Mouse (Mus musculus) heart, adult 8-10 months (tissue): Measurements from ENCODE around the gene Eml3. TPM values are rescaled to one million over a fixed set of nuclear protein-coding genes. Genes with fewer than 3 reads are reported as not detected.
A peak's percentile ranks its signal among the peaks of the same experiment; 100 is the strongest.

Experiments
- DNase-seq: peaks from one replicate; pipeline ENCODE4 v3.0.0; 2022; ENCODE audit warnings: low spot score
- microRNA-seq: library from miRNA; unstranded; fragments of <30 nt; microRNA quantifications from one replicate; pipeline ENCODE4 v1.2.0, GENCODE M21; 2022
- total RNA-seq, 4 experiments: library from RNA; stranded (reverse); gene quantifications; 2 replicates each; pipeline ENCODE4 v1.2.4; 2022

Eml3 gene
- total RNA-seq, 4 experiments from 2014 or later = 7.2 to 9.1 (median 7.5) TPM

DNA sequence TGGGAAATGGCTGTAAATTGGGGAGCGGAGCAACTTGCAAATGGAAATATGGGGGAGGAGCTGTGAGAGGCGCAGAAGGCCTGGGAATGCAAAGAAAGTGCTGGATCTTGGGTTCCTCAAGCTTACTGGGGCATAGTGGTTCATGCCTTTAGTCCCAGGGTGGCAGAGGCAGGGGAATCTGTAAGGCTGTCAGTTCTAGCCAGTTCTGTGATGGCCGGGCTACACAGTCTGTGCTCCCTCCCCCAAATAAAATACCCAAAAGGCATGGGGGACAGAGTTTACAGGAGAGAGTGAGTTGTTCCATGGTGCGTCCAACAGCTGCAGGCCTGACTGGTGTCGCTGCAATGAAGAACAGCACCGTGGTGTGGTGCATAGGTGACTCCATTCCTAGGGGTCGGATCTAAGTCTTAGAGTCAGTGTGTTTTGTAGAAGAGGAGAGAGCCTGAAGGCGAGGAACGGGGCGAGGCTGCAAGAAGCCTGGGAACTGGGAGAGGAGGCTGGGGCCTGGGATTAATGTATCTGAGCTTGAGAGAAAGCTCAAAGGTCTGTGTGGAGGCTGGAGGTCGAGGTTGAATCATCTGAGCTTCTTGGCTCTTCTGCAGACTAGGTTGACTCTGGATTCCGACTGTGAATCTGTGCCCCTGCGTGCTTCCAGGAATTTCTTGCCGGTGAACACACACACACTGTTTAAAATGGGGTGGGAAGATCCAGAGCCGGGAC, 59.2 kb downstream of the Eml3 start:
- no peak for DNase-seq

DNA sequence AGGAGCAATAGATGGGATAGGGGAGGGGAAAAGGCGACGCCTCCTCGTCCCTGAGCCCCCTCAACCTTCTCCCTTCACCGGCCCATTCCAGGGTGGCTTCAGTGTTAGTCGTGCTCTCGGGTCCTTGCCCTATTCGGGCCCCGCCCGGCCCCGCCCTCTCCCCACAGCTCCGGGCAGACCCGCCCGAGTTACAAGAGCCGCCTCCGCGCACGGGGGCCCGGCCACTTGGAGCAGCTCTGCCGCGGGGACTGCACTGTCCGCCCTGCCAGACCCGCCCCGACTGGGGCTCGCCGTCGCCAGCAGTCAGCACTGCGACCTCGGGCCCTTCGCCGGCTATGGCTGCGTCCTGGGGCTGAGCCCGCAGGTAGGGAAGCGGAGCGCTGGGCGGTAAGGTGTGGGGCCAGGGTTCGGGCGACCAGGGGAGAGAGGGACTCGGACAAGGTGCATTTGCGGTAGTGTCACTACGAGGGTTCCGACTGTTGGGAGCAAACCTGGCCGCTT, 59.8 kb downstream of the Eml3 start, which contains the start of gene Ahnak:
Ahnak (plus strand) TSS at position 219 of the 501 bp plus-strand sequence.
- peak; percentile 85 for DNase-seq

DNA sequence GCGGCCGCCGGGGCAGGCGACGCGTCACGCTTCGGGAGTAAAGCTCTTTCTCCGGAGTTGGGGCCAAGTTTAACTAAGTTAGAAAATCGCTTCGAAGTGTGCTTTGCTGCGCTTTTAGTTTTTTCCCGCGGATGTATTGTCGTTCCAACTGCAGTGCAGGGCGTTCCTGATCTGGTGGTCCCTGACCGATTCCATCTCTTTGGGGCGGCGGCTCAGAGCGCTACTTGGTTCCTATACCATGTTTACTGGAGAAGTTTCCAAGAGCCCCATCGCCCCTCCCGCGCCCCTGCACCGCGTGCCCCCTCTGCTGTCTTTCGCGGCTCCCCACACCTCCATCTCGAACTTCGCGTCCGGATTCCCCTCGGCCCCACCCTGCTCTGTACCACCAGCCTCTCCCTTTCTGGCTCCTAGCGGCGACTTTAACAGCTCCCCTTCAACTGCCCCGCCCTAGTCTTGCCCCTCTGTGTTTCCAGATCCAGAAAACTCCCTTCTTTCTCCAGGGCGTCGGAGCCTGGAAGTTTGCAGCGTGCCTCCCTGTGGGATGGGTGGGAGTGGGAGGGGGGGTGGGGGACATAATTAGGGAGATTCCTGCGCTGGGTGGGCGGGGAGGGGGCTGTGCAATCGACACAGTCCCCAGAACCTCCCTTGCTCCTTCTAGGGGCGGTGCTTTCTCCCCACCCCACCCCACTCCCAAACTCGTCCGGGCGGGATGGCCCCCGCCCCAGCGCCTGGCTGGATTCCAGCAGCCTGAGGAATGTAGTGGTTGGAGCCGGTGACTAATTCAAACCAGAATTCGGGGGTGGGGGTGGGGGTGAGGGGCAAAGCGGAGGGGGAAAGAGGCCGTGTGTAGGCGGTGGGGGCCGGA, 60.4 kb downstream of the Eml3 start:
- peak; percentile 91 for DNase-seq

DNA sequence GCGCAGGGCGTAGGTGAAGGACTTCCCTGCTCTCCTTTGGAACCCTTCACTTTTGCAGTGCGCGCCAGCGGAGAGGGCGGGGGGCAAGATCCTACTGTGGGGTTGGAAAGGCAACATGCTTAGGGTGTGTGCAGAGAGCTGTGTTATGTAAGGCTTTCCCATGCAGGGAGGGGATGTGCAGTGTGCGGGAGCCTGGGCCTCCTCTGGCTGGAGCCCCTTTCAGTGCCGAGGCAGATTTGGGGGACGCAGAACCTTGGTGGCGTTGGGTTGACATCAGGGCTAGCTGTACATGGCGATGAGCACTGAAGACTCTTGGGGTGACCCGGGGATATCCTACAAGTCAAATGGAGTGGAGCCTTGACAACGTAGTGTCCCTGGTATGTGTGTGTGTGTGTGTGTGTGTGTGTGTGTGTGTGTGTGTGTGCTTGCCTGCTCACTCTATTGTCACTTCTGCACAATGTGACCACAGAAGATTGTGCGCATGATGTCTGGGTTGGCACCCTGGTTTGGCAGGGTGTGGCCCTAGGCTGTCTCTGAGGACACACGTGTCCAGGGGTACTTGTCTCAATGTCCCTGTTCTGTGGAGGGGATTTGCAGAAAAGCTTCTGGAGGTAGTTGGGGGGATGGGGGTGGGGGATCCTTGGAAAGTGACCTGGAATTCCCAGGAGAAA, 61.2 kb downstream of the Eml3 start:
- no peak for DNase-seq

Small RNA genes lying within 50 kb of the gene (microRNA-seq; reads per million reads assigned to microRNA genes)
- gene Mir5136 = not detected

Other genes starting within 250 kb of the Eml3 start
- gene Slc3a2, start 206.2 kb upstream of the Eml3 start, total RNA-seq = 10 to 100 TPM; 39.5 to 43.6 (median 41.9) TPM
- 10 to 100 TPM; 16.1 to 19.6 (median 17.5) TPM for gene Wdr74, start 193.7 kb upstream of the Eml3 start, total RNA-seq
- gene 1700092M07Rik, start 188.8 kb upstream of the Eml3 start, total RNA-seq = not detected
- gene Stx5a, start 188.1 kb upstream of the Eml3 start, total RNA-seq = 10 to 100 TPM; 20.9 to 27.3 (median 25.4) TPM
- 10 to 100 TPM; 30.3 to 42.0 (median 33.7) TPM for gene Nxf1, start 172.5 kb upstream of the Eml3 start, total RNA-seq
- gene Tmem223, start 158.6 kb upstream of the Eml3 start, total RNA-seq = 100 to 1,000 TPM; 111 to 137 (median 125) TPM
- 10 to 100 TPM; 18.2 to 21.5 (median 19.5) TPM for gene Tmem179b, start 155.1 kb upstream of the Eml3 start, total RNA-seq
- gene Taf6l, start 143.1 kb upstream of the Eml3 start, total RNA-seq = 1 to 10 TPM; 5.4 to 9.0 (median 7.7) TPM
- 10 to 100 TPM; 52.1 to 60.7 (median 55.4) TPM for gene Polr2g, start 131.0 kb upstream of the Eml3 start, total RNA-seq
- gene Zbtb3, start 127.0 kb upstream of the Eml3 start, total RNA-seq = 1 to 10 TPM; 1.2 to 2.5 (median 1.5) TPM
- 10 to 100 TPM; 13.7 to 16.4 (median 14.9) TPM for gene Ttc9c, start 110.2 kb upstream of the Eml3 start, total RNA-seq
- gene Hnrnpul2, start 109.5 kb upstream of the Eml3 start, total RNA-seq = 10 to 100 TPM; 46.0 to 48.9 (median 46.9) TPM
- gene AC129217.1, start 99.8 kb upstream of the Eml3 start, total RNA-seq = under 1 TPM in 1 of 4 experiments, not detected in 3; 0.53 TPM
- gene Bscl2, start 92.1 kb upstream of the Eml3 start, total RNA-seq = 10 to 100 TPM; 21.2 to 28.1 (median 24.2) TPM
- under 1 TPM in 1 of 4 experiments, not detected in 3; 0.22 TPM for gene Gng3, start 90.4 kb upstream of the Eml3 start, total RNA-seq
- gene Lrrn4cl, start 78.8 kb upstream of the Eml3 start, total RNA-seq = 1 to 10 TPM; 3.4 to 4.7 (median 3.9) TPM
- 100 to 1,000 TPM; 122 to 127 (median 125) TPM for gene Ubxn1, start 58.1 kb upstream of the Eml3 start, total RNA-seq
- gene Uqcc3, start 48.6 kb upstream of the Eml3 start, total RNA-seq = 10 to 100 TPM; 47.8 to 65.1 (median 52.0) TPM
- 1 to 10 TPM; 1.8 to 6.1 (median 4.4) TPM for gene Lbhd1, start 45.8 kb upstream of the Eml3 start, total RNA-seq
- gene Gm49403, start 45.6 kb upstream of the Eml3 start, total RNA-seq = not detected
- 10 to 100 TPM; 11.8 to 29.9 (median 21.1) TPM for gene 1810009A15Rik, start 40.7 kb upstream of the Eml3 start, total RNA-seq
- gene Gm49416, start 40.6 kb upstream of the Eml3 start, total RNA-seq = 1 to 10 TPM; 3.6 to 5.3 (median 4.6) TPM
- gene Ints5, start 36.5 kb upstream of the Eml3 start, total RNA-seq = 10 to 100 TPM; 11.0 to 12.0 (median 11.2) TPM
- gene Ganab, start 31.5 kb upstream of the Eml3 start, total RNA-seq = 10 to 100 TPM; 45.5 to 49.6 (median 47.2) TPM
- 10 to 100 TPM; 39.3 to 41.5 (median 40.6) TPM for gene B3gat3, start 9.2 kb upstream of the Eml3 start, total RNA-seq
- gene Rom1, start 196 bp upstream of the Eml3 start, total RNA-seq = 10 to 100 TPM; 22.0 to 37.5 (median 28.1) TPM
- 10 to 100 TPM; 28.2 to 33.7 (median 30.4) TPM for gene Mta2, start 12.3 kb downstream of the Eml3 start, total RNA-seq
- gene Tut1, start 24.3 kb downstream of the Eml3 start, total RNA-seq = 10 to 100 TPM in 1 of 4 experiments, 1 to 10 TPM in 3; 8.1 to 10.3 (median 8.6) TPM
- 100 to 1,000 TPM; 209 to 232 (median 227) TPM for gene Eef1g, start 37.5 kb downstream of the Eml3 start, total RNA-seq
- 100 to 1,000 TPM; 332 to 446 (median 375) TPM for gene Ahnak, start 59.7 kb downstream of the Eml3 start, total RNA-seq
- 10 to 100 TPM in 1 of 4 experiments, not detected in 3; 44.8 TPM for gene Scgb1a1, start 158.4 kb downstream of the Eml3 start, total RNA-seq
- 10 to 100 TPM; 31.9 to 37.3 (median 37.2) TPM for gene Asrgl1, start 206.1 kb downstream of the Eml3 start, total RNA-seq